Mouse (Mus musculus) limb, embryonic 13.5 days (tissue): ENCODE data around the gene Akap14. TPM values are rescaled to one million over a fixed set of nuclear protein-coding genes. Genes with fewer than 3 reads are reported as not detected.

ENCODE experiments used
- polyA plus RNA-seq: library from polyadenylated mRNA; unstranded; fragments of >200 nt; fragmentation: Nextera tagmentation; extraction: Ambion mirVana; gene quantifications from 2 replicates; pipeline ENCODE4 v1.2.1, GENCODE M21; 2015

Akap14 gene
- polyA plus RNA-seq, 1 experiment from 2014 or later, result not detected

Other genes with a start within 250 kb of the Akap14 start
- gene Sept6, start 177.0 kb downstream of the Akap14 start, polyA plus RNA-seq, result 75.9 and 77.1 TPM in 2 replicates
- not detected in 2 replicates for gene Sowahd, start 120.0 kb downstream of the Akap14 start, polyA plus RNA-seq
- 482 and 503 TPM in 2 replicates for gene Rpl39, start 83.4 kb downstream of the Akap14 start, polyA plus RNA-seq
- gene Upf3b, start 58.5 kb downstream of the Akap14 start, polyA plus RNA-seq, result 17.4 and 19.7 TPM in 2 replicates
- gene Nkap, start 42.0 kb downstream of the Akap14 start, polyA plus RNA-seq, result 16.4 and 16.6 TPM in 2 replicates
- gene Ndufa1, start 22.3 kb upstream of the Akap14 start, polyA plus RNA-seq, result 459 and 474 TPM in 2 replicates
- gene Rnf113a1, start 22.4 kb upstream of the Akap14 start, polyA plus RNA-seq, result 12.3 and 13.8 TPM in 2 replicates
- gene Gm9, start 42.2 kb upstream of the Akap14 start, polyA plus RNA-seq, result 0.18 TPM in 1 of 2 replicates, not detected in the other
- gene Rhox1, start 53.4 kb upstream of the Akap14 start, polyA plus RNA-seq, result not detected in 2 replicates
- gene Rhox2a, start 76.1 kb upstream of the Akap14 start, polyA plus RNA-seq, result 0.29 TPM in 1 of 2 replicates, not detected in the other
- not detected in 2 replicates for gene Rhox3a, start 81.1 kb upstream of the Akap14 start, polyA plus RNA-seq
- gene Rhox4a, start 96.5 kb upstream of the Akap14 start, polyA plus RNA-seq, result not detected in 2 replicates
- not detected in 2 replicates for gene Rhox3a2, start 211.2 kb upstream of the Akap14 start, polyA plus RNA-seq
- 0.67 and 1.2 TPM in 2 replicates for gene Rhox4a2, start 222.0 kb upstream of the Akap14 start, polyA plus RNA-seq
- not detected in 2 replicates for gene Rhox2b, start 243.2 kb upstream of the Akap14 start, polyA plus RNA-seq